Mouse (Mus musculus) megakaryocyte, embryonic 14.5 days (primary cell): ENCODE results near the gene Tshz2. TPM values are rescaled to one million over a fixed set of nuclear protein-coding genes. Genes with fewer than 3 reads are reported as not detected.

ENCODE experiments used
- H3K27me3 ChIP-seq: replicated peaks from 2 replicates; pipeline ENCODE3; 2012; ENCODE audit warnings: inconsistent platforms
- H3K36me3 ChIP-seq: replicated peaks from 2 replicates; pipeline ENCODE3; 2012; ENCODE audit warnings: low read length, inconsistent platforms, mixed read lengths
- H3K4me1 ChIP-seq: 2 replicates; pipeline ENCODE4 v1.6.1; 2012; ENCODE audit warnings: inconsistent platforms
- H3K4me3 ChIP-seq: replicated peaks from 2 replicates; pipeline ENCODE3; 2012; ENCODE audit warnings: moderate library complexity, mild to moderate bottlenecking, inconsistent platforms
- H3K9me3 ChIP-seq: 2 replicates; pipeline ENCODE4 v1.6.1; 2012; ENCODE audit warnings: inconsistent platforms
- FLI1 ChIP-seq: IDR thresholded peaks from 2 replicates; pipeline ENCODE4 v1.6.1; 2012; ENCODE audit warnings: low read length, inconsistent platforms, mixed read lengths
- GATA1 ChIP-seq: IDR thresholded peaks from 3 replicates; pipeline ENCODE4 v1.6.1; 2012; ENCODE audit warnings: mixed read lengths, low read length, inconsistent platforms, borderline replicate concordance
- polyA plus RNA-seq: library from polyadenylated mRNA; stranded (reverse); fragments of >175 nt; gene quantifications from 2 replicates; pipeline ENCODE4 v1.2.3, GENCODE M21; 2012; ENCODE audit warnings: low replicate concordance; ENCODE audit not compliant: insufficient read depth

The Tshz2 gene
- polyA plus RNA-seq, 1 experiment = not detected

DNA sequence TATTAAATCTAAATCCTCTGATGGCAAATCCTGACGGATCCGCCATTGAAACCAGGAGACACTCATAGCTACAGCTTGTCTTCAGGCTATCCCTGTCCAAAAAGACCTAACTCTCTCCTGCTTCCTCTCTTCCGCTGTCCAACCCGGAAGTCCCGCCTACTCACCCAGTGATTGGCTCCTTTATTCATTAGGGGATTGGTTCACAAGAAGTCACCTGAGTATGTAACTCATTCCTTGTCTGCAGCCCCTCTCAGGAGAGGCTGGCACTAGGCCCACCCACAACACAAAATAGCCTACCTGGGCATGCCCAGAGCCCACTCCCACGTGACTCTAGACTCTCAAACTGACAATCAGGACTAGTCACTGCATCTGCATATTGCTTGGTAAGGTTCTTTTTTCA lies 337.7 kb downstream of the Tshz2 start:
- Histone ChIP-seq H3K9me3 (peaks cover 62% of the 10 kb centered on the region), H3K4me1 (no peaks in the 10 kb centered on the region), H3K27me3 (no peaks in the 10 kb centered on the region), H3K36me3 (no peaks in the 10 kb centered on the region), H3K4me3 (no peak overlapping the region)
- TF ChIP-seq GATA1 = no peak

DNA sequence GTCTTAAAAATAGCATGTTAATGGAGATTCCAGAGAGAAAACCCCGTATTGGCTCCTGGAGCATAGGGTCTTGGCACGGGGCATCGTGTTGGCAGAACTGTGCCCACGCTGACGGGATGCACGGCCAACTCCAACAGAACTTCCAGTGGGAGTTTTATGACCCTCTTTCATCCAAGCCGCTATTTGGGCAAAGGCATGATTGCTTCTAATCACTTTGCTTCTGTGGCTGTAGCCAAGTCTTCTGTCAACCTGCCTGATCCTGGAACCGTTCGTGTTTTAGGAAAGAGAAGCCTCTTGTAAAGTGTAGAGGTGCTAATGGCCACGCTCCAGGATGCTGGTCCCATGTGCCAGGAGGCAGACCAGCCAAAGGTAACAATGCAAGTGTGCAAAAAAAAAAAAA lies 350.1 kb downstream of the Tshz2 start:
- Histone ChIP-seq H3K4me3 (no peak overlapping the region), H3K4me1 (no peaks in the 10 kb centered on the region), H3K9me3 (peaks cover 28% of the 10 kb centered on the region), H3K36me3 (no peaks in the 10 kb centered on the region), H3K27me3 (no peaks in the 10 kb centered on the region)
- TF ChIP-seq FLI1 (no peak), GATA1 (no peak)

DNA sequence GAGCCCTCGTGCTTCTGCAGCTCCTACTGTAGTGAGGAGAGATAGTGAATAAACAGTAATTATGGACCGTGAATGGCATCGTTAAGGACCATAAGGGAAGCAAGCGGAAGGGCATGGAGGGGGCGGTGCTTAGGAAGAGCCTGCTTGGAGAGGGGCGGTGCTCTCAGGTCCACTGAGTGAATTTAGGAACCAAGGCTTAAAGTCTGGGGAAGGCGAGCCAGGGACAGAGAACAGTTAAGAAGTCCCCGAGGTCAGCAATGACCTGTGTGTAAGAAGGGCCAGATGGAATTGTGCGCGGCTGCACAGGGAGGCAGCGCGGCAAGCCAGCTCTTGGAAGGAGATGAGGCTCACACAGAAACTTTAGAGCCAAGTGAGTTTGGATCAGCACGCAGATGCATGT lies 354.4 kb downstream of the Tshz2 start:
- TF ChIP-seq GATA1 = no peak
- no peak for TF ChIP-seq FLI1
- H3K9me3 ChIP-seq = peaks cover 24% of the 10 kb centered on the region
- no peak overlapping the region for H3K4me3 ChIP-seq
- no peaks in the 10 kb centered on the region for H3K27me3 ChIP-seq
- no peaks in the 10 kb centered on the region for H3K36me3 ChIP-seq
- H3K4me1 ChIP-seq = no peaks in the 10 kb centered on the region

DNA sequence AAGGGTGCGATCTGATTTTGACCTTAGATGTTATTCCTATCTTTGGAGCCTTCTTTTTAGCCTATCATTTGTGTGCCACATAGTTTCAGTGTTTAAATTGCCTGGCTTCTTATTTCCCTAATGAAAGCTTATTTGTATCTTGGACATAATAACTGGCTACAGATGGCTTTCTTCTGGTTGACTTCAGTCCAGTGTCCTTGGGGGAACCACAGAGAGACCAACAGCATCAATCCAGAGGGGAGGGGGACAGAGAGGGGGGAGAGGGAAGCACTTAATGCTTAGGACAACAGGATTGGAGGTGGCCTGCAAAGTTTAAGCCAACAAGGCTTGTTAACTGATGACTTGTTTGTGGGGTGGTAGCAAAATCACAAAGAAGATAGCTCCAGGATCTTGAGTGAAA lies 356.4 kb downstream of the Tshz2 start:
- peaks cover 21% of the 10 kb centered on the region for H3K9me3 ChIP-seq

DNA sequence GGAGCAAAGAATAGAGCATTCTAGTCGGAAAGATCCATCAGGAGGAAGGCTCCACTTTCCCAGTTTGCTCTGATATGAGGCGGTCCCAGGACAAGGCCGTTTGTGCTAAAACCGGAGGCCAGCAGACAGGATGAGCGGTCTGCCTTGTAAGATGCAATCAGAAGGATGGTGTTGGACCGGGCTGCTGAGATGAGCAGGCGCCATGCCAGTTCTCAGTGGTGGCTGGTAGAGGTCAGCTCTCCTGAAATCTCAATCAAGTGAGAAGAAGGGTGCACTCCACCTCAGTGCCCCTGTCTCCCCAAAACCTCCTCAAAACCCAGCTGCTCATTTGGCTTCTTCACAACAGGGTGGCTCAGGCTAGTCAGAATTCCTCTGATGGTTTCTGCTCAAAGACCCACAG lies 358.2 kb downstream of the Tshz2 start:
- Histone ChIP-seq H3K4me1 (no peaks in the 10 kb centered on the region), H3K27me3 (no peaks in the 10 kb centered on the region), H3K4me3 (no peak overlapping the region), H3K36me3 (no peaks in the 10 kb centered on the region), H3K9me3 (peaks cover 22% of the 10 kb centered on the region; the same call in 1 of the 2 replicates)
- TF ChIP-seq FLI1 (no peak), GATA1 (no peak)

More for the DNA sequence above, 356.4 kb downstream of the Tshz2 start:
- H3K4me3 ChIP-seq = no peak overlapping the region
- TF ChIP-seq FLI1 (no peak), GATA1 (no peak)
- H3K36me3 ChIP-seq = no peaks in the 10 kb centered on the region
- H3K27me3 ChIP-seq = no peaks in the 10 kb centered on the region
- H3K4me1 ChIP-seq = no peaks in the 10 kb centered on the region

DNA sequence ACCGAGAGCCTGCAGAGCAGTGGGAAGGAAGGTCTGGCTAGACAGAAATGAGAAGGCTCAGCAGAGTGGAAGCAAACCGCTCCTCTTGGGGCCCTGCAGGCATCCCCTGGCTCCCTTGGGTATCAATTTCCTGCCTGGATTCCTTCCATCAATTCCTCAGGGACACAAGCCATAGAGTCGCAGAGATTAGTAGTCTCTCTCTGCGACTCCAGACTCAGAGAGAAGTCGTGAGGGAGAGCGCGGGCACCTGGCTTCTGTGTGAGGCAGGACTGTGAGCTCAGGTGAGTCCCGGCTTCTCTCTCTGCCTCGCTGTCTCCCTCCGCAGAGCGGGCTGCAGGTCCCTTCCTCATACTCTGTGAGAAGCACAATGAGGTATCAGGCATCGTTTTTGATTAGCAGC lies 363.2 kb downstream of the Tshz2 start:
- Histone ChIP-seq H3K27me3 (no peaks in the 10 kb centered on the region), H3K9me3 (peaks cover 14% of the 10 kb centered on the region; the same call in 1 of the 2 replicates), H3K4me3 (no peak overlapping the region), H3K4me1 (no peaks in the 10 kb centered on the region), H3K36me3 (no peaks in the 10 kb centered on the region)
- TF ChIP-seq GATA1 = no peak
- TF ChIP-seq FLI1 = no peak

DNA sequence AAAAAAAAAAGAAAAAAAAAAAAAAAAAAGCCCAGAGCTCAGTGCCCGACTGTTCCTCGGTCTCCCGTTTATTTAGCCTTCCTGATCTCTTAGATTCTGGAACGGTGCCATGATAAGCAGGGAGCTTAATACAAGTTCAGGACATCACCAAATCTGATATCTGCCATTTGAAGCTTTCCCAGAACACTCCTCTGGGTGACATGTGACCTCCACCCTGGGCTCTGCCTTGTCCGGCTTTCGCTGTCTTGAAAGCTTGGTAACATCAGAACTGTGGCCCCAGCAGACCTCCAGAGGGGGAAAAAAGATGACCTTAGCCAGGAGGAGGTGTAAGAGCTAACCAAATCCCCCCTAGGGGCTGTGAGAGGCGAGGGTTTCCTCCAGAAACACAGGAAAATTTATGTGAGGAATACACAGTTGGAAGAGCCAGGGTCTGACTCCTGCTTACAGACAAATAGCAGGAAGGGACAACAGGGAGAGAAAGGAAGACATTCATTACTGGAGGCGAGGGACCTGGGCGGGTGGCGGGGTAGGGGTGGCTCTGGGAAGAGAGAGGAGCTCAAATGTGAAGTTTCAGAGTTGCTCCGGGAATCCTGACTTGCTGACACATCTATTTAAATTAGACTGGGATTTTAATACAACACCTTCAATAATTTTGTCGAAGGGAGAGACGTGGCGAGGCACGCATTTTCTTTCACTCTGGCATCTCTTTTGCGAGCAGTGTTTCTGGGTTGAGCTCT lies 363.9 kb downstream of the Tshz2 start:
- H3K9me3 ChIP-seq = peaks cover 9% of the 10 kb centered on the region; the same call in 1 of the 2 replicates
- H3K4me3 ChIP-seq = no peak overlapping the region
- no peaks in the 10 kb centered on the region for H3K4me1 ChIP-seq
- TF ChIP-seq GATA1 (no peak), FLI1 (no peak)
- no peaks in the 10 kb centered on the region for H3K27me3 ChIP-seq
- no peaks in the 10 kb centered on the region for H3K36me3 ChIP-seq

DNA sequence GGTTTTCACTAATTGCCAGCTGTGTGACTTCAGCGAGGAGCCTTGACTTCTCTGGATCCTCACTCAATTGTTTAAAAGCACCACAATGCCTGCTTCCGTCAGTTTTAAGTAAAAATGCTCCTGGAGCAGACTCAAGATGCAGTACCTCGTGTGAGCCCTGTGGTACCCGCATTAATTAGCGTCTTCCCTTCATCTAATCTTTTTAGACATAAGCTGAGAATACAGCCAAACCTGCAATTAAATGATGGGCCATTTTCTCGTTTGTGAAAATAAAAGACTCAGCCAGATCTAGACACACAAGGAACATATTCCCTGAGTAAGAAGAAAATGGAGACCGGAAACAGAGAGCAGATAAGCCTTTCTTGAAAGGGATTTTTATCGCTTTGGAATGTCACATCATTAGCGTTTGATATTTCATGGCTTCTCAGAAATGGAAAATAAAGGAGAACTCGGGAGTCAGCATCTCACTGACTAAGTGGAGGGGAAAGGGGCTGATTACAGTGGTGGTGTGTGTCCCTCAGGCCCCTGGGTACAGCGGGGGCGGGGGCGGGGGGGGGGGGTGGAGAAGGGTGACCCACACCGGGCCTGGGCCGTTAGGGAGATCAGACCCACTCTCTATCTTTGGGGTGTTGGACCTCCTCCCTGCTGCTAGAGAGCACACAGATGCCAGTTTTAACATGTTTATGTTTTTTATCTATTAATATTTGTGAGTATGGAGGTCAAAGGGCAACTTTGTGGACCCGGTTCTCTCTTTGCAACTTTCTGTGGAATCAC lies 364.6 kb downstream of the Tshz2 start:
- TF ChIP-seq GATA1 (no peak), FLI1 (no peak)

DNA sequence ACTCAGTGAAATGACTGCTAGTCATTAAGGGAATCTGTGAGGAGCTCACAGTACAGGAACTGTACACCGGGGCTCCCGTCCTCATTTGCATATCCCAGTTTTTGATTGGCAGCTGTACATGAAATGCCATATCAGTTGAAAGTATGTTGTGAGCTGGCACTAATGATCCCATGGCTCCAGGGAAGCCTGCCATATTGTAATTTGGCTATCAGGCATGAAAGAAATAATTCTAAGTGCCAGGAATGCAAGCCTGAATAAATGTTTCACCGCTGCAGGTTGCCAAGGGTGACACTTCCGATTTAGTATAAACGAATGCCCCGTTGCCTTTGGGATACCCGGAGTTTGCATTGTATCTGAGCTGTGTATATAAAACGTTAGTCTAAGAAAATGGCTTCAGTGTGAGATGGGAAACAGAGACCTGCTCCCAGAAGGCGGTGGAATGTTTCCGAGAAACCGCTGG lies 366.1 kb downstream of the Tshz2 start:
- no peaks in the 10 kb centered on the region for H3K36me3 ChIP-seq
- no peak overlapping the region for H3K4me3 ChIP-seq
- TF ChIP-seq FLI1 (no peak), GATA1 (no peak)
- no peaks in the 10 kb centered on the region for H3K27me3 ChIP-seq
- H3K4me1 ChIP-seq = no peaks in the 10 kb centered on the region
- peaks cover 3% of the 10 kb centered on the region; the same call in 1 of the 2 replicates for H3K9me3 ChIP-seq

More for the DNA sequence above, 364.6 kb downstream of the Tshz2 start:
- Histone ChIP-seq H3K4me1 (no peaks in the 10 kb centered on the region), H3K27me3 (no peaks in the 10 kb centered on the region), H3K9me3 (peaks cover 5% of the 10 kb centered on the region; the same call in 1 of the 2 replicates), H3K4me3 (no peak overlapping the region), H3K36me3 (no peaks in the 10 kb centered on the region)
